8 mouse cellular contexts compared by ENCODE assay signal in the genomic region with DNA sequence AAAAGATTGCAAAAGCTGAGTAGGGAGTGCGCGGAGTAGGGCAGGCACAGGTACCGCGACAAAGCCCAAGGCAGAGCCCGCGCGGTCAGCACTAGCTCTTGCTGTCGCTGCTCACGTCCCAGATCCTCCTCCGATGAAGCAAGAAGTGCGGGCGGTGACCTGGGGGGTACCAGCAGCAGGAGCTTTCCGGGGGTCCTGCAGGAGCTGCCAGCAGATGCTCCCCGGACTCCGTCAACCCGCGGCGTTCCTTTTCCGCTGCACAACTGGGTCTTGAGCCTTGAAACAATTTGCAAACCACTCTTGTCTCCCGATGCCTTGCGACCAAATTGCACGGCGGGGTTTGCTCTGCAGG. TPM values are rescaled to one million over a fixed set of nuclear protein-coding genes. Genes with fewer than 3 reads are reported as not detected.
DNase-seq lines count a peak whose midpoint lies in the region; ATAC-seq lines count a peak whose summit lies in the region.

No protein-coding gene starts in this region.

- peak overlapping the region; percentile 66 for H3K4me2 ChIP-seq in kidney, embryonic 14.5 days (replicated peaks; ENCODE audit: low read depth, low read length)
- H3K4me2 ChIP-seq in intestine, embryonic 15.5 days (replicated peaks), result peak overlapping the region; percentile 83

- H3K4me1 ChIP-seq in kidney, embryonic 14.5 days (ENCODE audit: control insufficient read depth, insufficient read depth, low read length), result peaks cover 8% of the 10 kb centered on the region; the same call in 1 of the 2 replicates
- peaks cover 11% of the 10 kb centered on the region for H3K4me1 ChIP-seq in intestine, embryonic 15.5 days (replicated peaks)

- peak overlapping the region; percentile 93 for H3K27ac ChIP-seq in kidney, embryonic 14.5 days (ENCODE audit: low read depth, low read length)
- peak overlapping the region; percentile 76 for H3K27ac ChIP-seq in intestine, embryonic 15.5 days

- under 1% methylated on average over 23 of the region's 23 CpGs for WGBS in kidney, embryonic 14.5 days
- WGBS in intestine, embryonic 15.5 days, result 1% methylated on average over 23 of the region's 23 CpGs

- no peaks in the 10 kb centered on the region for H3K27me3 ChIP-seq in kidney, embryonic 14.5 days (ENCODE audit: control insufficient read depth, insufficient read depth, low read length)
- H3K27me3 ChIP-seq in intestine, embryonic 15.5 days (replicated peaks), result no peaks in the 10 kb centered on the region

- H3K9ac ChIP-seq in kidney, embryonic 14.5 days (ENCODE audit: low read depth, low read length), result peak overlapping the region; percentile 96
- peak overlapping the region; percentile 73 for H3K9ac ChIP-seq in intestine, embryonic 15.5 days

- H3K36me3 ChIP-seq in kidney, embryonic 14.5 days (ENCODE audit: control insufficient read depth, insufficient read depth, low read length), result no peaks in the 10 kb centered on the region
- H3K36me3 ChIP-seq in intestine, embryonic 15.5 days, result no peaks in the 10 kb centered on the region

- H3K9me3 ChIP-seq in kidney, embryonic 14.5 days (ENCODE audit: control insufficient read depth, low read length), result no peaks in the 10 kb centered on the region
- H3K9me3 ChIP-seq in intestine, embryonic 15.5 days, result no peaks in the 10 kb centered on the region

- no peak for DNase-seq in kidney, adult 8-10 months
- peak; percentile 63 for DNase-seq in adrenal gland, postnatal 10 days
- DNase-seq in gastrocnemius, postnatal 10 days, result peak; percentile 56
- DNase-seq in spleen, adult 18-20 months, result peak; percentile 55 to 61

- peak; percentile 44 for ATAC-seq in kidney, embryonic 14.5 days (ENCODE audit: low FRiP score, low TSS enrichment)
- peak; percentile 37 for ATAC-seq in intestine, embryonic 15.5 days
- ATAC-seq in megakaryocyte, adult 5-6 weeks (ENCODE audit: poor library complexity, severe bottlenecking), result 0 out of 2 replicates have a peak, but pooled peaks have one; percentile 6
- ATAC-seq in activated CD4-positive, CD25-positive, alpha-beta regulatory T cell, adult 4 months, result no peak

- peak overlapping the region; percentile 83 for H3K4me3 ChIP-seq in kidney, embryonic 14.5 days (ENCODE audit: low read length)
- peak overlapping the region; percentile 60 for H3K4me3 ChIP-seq in intestine, embryonic 15.5 days (replicated peaks)

RNA-seq across cellular contexts. Expression of a gene that starts 0.5 kb away (rescaled TPM):
- polyA plus RNA-seq in kidney, embryonic 14.5 days (2014; fragmentation: Nextera tagmentation; extraction: Ambion mirVana), result 28.7 and 58.7 TPM in 2 replicates
- total RNA-seq in adrenal gland, postnatal 10 days (2021), result 10 to 100 TPM; 24.8 to 25.1 TPM
- total RNA-seq in gastrocnemius, postnatal 10 days (2021), result 10 to 100 TPM; 23.5 to 32.1 TPM
- polyA plus RNA-seq in intestine, embryonic 15.5 days (2015; fragmentation: Nextera tagmentation; extraction: Ambion mirVana), result 18.5 and 21.1 TPM in 2 replicates
- total RNA-seq in megakaryocyte, adult 5-6 weeks (2015), result 0.96 and 1.0 TPM in 2 replicates
- total RNA-seq in megakaryocyte, adult 5-6 weeks (2017), result 0.33 and 0.57 TPM in 2 replicates
- polyA plus RNA-seq in activated CD4-positive, CD25-positive, alpha-beta regulatory T cell, adult 4 months (2017; shearing (Covaris generic)), result 100 to 1,000 TPM in 1 of 2 experiments, 10 to 100 TPM in 1; 90.9 to 103 TPM

Comparison
In these comparisons a context has a peak if more than half of its experiments do, and no peak if none do; other contexts are left out.
1. DNase-seq: peak in adrenal gland, postnatal 10 days (single experiment), gastrocnemius, postnatal 10 days (single experiment) and spleen, adult 18-20 months (2 of 2); none in kidney, adult 8-10 months (0 of 2).
2. RNA of a gene that starts 0.5 kb away (total RNA-seq): 23.5 to 32.1 TPM in gastrocnemius, postnatal 10 days and 24.8 to 25.1 TPM in adrenal gland, postnatal 10 days; 0.33 to 1.0 TPM in megakaryocyte, adult 5-6 weeks; every median in the first group is over 10 times any median in the second.